Comparison of ENCODE assay signal across 9 mouse cellular contexts in the genomic region with DNA sequence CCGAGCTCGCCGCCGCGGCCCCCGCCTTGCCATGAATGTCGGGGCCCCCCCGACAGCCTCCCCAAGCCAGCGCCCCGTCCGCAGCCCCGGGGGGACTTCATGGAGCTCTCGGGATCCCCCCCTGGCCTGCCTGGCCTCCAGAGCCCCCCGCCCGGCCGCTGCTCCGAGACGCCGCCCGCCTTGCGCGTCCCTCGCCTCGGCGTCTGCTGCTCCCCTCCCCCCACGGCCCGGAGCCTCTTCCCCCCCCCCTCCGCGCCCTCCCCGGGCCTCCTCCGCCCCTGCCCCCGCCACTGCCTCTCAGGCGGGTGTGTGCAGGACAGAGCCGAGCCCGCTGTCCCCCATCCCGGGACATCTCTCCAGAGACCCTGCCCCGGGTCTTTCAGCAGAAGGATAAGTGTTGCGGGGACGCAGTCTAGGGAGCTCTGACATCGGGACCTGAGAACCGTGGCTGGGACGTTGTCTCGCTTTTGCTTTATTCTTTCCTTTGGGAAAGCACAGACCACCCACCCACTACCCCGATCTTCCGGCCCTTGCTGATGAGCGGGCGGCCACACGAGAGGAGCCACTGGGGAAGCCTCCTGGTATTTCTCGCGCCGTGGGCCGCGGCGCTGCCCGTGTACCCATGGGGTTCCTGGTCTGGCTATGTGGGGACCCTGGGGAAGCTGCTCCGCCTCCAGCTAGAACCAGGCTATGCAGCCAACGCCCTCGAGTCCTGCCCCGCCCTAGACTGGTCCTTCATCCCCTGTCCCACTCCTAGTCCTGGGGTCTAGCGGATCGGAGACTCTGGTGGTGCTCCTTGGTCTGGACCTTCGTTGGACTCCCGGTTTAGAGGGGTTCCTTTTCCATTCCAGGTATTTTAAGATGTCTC. TPM values are rescaled to one million over a fixed set of nuclear protein-coding genes. Genes with fewer than 3 reads are reported as not detected.
DNase-seq lines count a peak whose midpoint lies in the region; ATAC-seq lines count a peak whose summit lies in the region.
"Had no signal": no experiment of that assay in that cellular context is flagged by ENCODE, and none has a peak within 500 bp of the region (broad histone marks: within the 10 kb centered on the region; RNA-seq: fewer than 3 reads in every experiment).

No protein-coding gene starts in this region.

- no peaks in the 10 kb centered on the region for H3K9me3 ChIP-seq in forebrain, embryonic 12.5 days

- H3K4me1 ChIP-seq in forebrain, embryonic 12.5 days = peaks cover 18% of the 10 kb centered on the region

- H3K4me2 ChIP-seq in forebrain, embryonic 12.5 days = peak overlapping the region; percentile 89

- H3K27ac ChIP-seq in forebrain, embryonic 12.5 days = 0 out of 2 replicates have a peak overlapping the region, but pooled peaks have one; percentile 50

- peak overlapping the region; percentile 59 for H3K4me3 ChIP-seq in forebrain, embryonic 12.5 days (replicated peaks)
- H3K4me3 ChIP-seq: myocyte had no signal

- peak; percentile 41 for DNase-seq in right cerebral cortex, postnatal 4 days
- no peak for DNase-seq in right cerebral cortex, adult 2 months (ENCODE audit: low spot score in 2 of 2)
- peak; percentile 63 for DNase-seq in kidney, adult 18-20 months
- peak; percentile 39 for DNase-seq in lung, postnatal 14 days
- no peak for DNase-seq in adipocyte (ENCODE audit: low spot score)
- no peak for DNase-seq in right cerebral cortex, postnatal 36 days (ENCODE audit: low spot score in 2 of 2)
- no peak for DNase-seq in cerebellum, adult 9-10 months

- ATAC-seq in forebrain, embryonic 12.5 days (ENCODE audit: low FRiP score) = peak; percentile 61

- WGBS in forebrain, embryonic 12.5 days = 2% methylated on average over 57 of the region's 63 CpGs

- H3K9ac ChIP-seq in forebrain, embryonic 12.5 days = peak overlapping the region; percentile 66

- peaks cover 84% of the 10 kb centered on the region for H3K27me3 ChIP-seq in forebrain, embryonic 12.5 days

- no peaks in the 10 kb centered on the region for H3K36me3 ChIP-seq in forebrain, embryonic 12.5 days (replicated peaks)

RNA-seq across cellular contexts. Expression of a gene that starts 2.0 kb away (rescaled TPM):
- 1.3 and 1.5 TPM in 2 replicates for polyA plus RNA-seq in forebrain, embryonic 12.5 days (2016; fragmentation: Nextera tagmentation; extraction: Ambion mirVana)

RNA-seq across cellular contexts. Expression of a gene that starts 3.3 kb away (rescaled TPM):
- polyA plus RNA-seq in forebrain, embryonic 12.5 days (2016; fragmentation: Nextera tagmentation; extraction: Ambion mirVana) = 16.1 and 18.6 TPM in 2 replicates

RNA-seq across cellular contexts. Expression of a gene that starts 54.3 kb away (rescaled TPM):
- polyA plus RNA-seq in forebrain, embryonic 12.5 days (2016; fragmentation: Nextera tagmentation; extraction: Ambion mirVana) = not detected in 2 replicates
- polyA plus RNA-seq: myocyte had no signal

Comparison
In these comparisons a context has a peak if more than half of its experiments do, and no peak if none do; other contexts are left out.
1. DNase-seq: peak in right cerebral cortex, postnatal 4 days (single experiment), kidney, adult 18-20 months (single experiment) and lung, postnatal 14 days (single experiment); none in right cerebral cortex, adult 2 months (0 of 2), adipocyte (single experiment), right cerebral cortex, postnatal 36 days (0 of 2) and cerebellum, adult 9-10 months (single experiment).